Mouse (Mus musculus): Measurements from ENCODE around the gene Iapp. TPM values are rescaled to one million over a fixed set of nuclear protein-coding genes. Genes with fewer than 3 reads are reported as not detected.

The Iapp gene
- polyA plus RNA-seq, 1 experiment from 2014 or later: 2.0 TPM

Other genes starting within 250 kb of the Iapp start
- not detected in 2 replicates for gene Slco1a6, start 89.9 kb upstream of the Iapp start, polyA plus RNA-seq (2015; fragmentation: Nextera tagmentation; extraction: Ambion mirVana)
- gene Slco1a5, start 24.6 kb downstream of the Iapp start, polyA plus RNA-seq (2015; fragmentation: Nextera tagmentation; extraction: Ambion mirVana): 0.05 TPM in 1 of 2 replicates, not detected in the other
- gene Pyroxd1, start 47.2 kb downstream of the Iapp start, polyA plus RNA-seq (2015; fragmentation: Nextera tagmentation; extraction: Ambion mirVana): 5.6 and 6.3 TPM in 2 replicates
- gene Recql, start 88.7 kb downstream of the Iapp start, polyA plus RNA-seq (2015; fragmentation: Nextera tagmentation; extraction: Ambion mirVana): 12.1 and 13.8 TPM in 2 replicates
- 26.1 and 27.3 TPM in 2 replicates for gene Golt1b, start 88.8 kb downstream of the Iapp start, polyA plus RNA-seq (2015; fragmentation: Nextera tagmentation; extraction: Ambion mirVana)
- 0.06 and 0.27 TPM in 2 replicates for gene Spx, start 115.0 kb downstream of the Iapp start, polyA plus RNA-seq (2015; fragmentation: Nextera tagmentation; extraction: Ambion mirVana)
- 81.0 and 83.9 TPM in 2 replicates for gene Gys2, start 174.7 kb downstream of the Iapp start, polyA plus RNA-seq (2015; fragmentation: Nextera tagmentation; extraction: Ambion mirVana)
- gene Ldhb, start 209.5 kb downstream of the Iapp start, polyA plus RNA-seq (2015; fragmentation: Nextera tagmentation; extraction: Ambion mirVana): 15.5 and 17.6 TPM in 2 replicates

Data from liver, embryonic 16.5 days (tissue).